Mouse (Mus musculus) 416B (cell line): ENCODE measurements around the gene Ccnl2.

Experiments
- DNase-seq: peaks from one replicate; pipeline ENCODE4 v3.0.0; 2011; ENCODE audit warnings: low read depth

The Ccnl2 gene

DNA sequence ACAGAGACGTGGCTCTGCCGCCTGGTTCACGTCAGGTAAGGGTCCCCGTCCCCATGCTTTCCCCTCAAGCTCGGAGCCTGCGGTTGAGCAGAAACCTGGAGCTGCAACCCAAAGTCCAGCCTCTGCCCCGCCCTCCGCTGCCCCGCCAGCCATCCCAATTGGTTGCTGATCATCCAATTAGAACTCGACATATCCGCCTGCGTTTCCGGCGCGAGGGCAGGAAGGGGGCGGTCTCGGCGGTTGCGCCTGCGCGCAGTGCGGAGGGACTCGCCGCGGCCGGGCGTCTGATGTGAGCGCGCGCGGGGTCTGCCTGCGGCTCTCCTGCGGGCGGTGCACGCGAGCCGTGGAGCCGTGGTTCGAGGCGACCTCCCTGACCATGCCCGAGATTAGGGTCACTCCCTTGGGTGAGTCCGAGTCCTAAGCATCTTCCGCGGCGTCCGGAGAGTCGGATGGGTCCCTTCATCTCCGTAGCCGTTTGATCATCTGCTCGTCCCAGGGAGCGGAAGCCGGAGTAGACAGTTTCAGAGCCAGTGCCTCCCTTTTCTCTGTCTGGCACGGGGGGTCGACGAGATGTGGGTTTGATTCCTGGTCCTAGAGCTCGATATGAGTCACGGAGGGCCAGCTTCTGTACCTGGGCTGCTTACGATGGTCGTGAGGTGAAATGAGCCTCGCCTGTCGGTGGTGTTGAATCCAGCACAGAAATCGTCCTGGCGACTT is 57.2 kb downstream of the Ccnl2 start, which contains the start of the genes Cptp and Ints11:
TSS of gene Cptp (minus strand) at position 124 of the 717 bp plus-strand sequence.
TSS of gene Ints11 (plus strand) at position 230 of the 717 bp plus-strand sequence.
- DNase-seq: peak; percentile 95

DNA sequence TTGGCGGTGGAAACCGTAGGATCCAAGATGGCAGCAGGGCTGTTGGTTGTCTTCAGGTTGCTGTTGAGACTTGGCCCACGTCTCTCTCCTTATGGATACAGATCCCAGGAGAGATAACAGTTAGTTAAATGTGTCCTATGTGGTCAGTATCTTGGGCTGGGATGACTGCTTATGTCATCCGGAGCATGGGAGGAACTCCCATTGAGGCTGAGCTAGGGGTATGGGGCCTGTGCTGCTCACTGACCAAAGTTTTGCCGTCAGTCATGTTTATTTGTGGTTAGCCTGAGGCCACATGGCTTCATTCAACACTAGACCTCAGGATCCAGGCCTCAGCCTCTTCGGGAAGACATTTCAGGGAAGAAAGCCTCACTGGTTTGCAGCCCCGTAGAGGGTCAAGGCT is 59.1 kb downstream of the Ccnl2 start:
- DNase-seq: peak; percentile 42
